Mouse (Mus musculus) CD4-positive helper T cell, adult 2 months (primary cell): ENCODE measurements around the gene Gfpt2.
"Not testable (repeated sequence)": the region's sequence is repeated elsewhere in the genome, so short reads cannot be mapped to it uniquely, and the experiment has no call there.

Source experiments
- DNase-seq: peaks from one replicate; pipeline ENCODE4 v3.0.0-alpha.2; 2012; ENCODE audit warnings: low read depth, missing footprints, low spot score

The Gfpt2 gene

GRCm38 (mm10) chr11:49793619-49794341 lies at the start of gene Gfpt2:
Gene Gfpt2, plus strand, starts transcription at chr11:49794178.
- peak; percentile 33 for DNase-seq

- DNase-seq = no peak
Measured at GRCm38 (mm10) chr11:49744981-49745380, 49.0 kb upstream of the Gfpt2 start.

- DNase-seq = no peak
Measured at GRCm38 (mm10) chr11:49745839-49746238, 48.1 kb upstream of the Gfpt2 start.

- DNase-seq = no peak
Measured at GRCm38 (mm10) chr11:49746756-49747155, 47.2 kb upstream of the Gfpt2 start.

GRCm38 (mm10) chr11:49754958-49755665 lies 38.9 kb upstream of the Gfpt2 start:
- DNase-seq = no peak

GRCm38 (mm10) chr11:49758096-49758495 lies 35.9 kb upstream of the Gfpt2 start:
- no peak for DNase-seq

GRCm38 (mm10) chr11:49761130-49761529 lies 32.8 kb upstream of the Gfpt2 start:
- no peak for DNase-seq

GRCm38 (mm10) chr11:49763555-49763954 lies 30.4 kb upstream of the Gfpt2 start:
- DNase-seq = no peak

- DNase-seq = no peak
Measured at GRCm38 (mm10) chr11:49764023-49764422, 30.0 kb upstream of the Gfpt2 start.

GRCm38 (mm10) chr11:49764639-49765299 lies 29.2 kb upstream of the Gfpt2 start:
- no peak for DNase-seq

- no peak for DNase-seq
Measured at GRCm38 (mm10) chr11:49765377-49766136, 28.4 kb upstream of the Gfpt2 start.

GRCm38 (mm10) chr11:49766137-49766411 lies 27.9 kb upstream of the Gfpt2 start:
- DNase-seq = no peak

- not testable (repeated sequence) for DNase-seq
Measured at GRCm38 (mm10) chr11:49767497-49767896, 26.5 kb upstream of the Gfpt2 start.

- DNase-seq = no peak
Measured at GRCm38 (mm10) chr11:49768781-49769180, 25.2 kb upstream of the Gfpt2 start.

GRCm38 (mm10) chr11:49770676-49771550 lies 23.1 kb upstream of the Gfpt2 start:
- DNase-seq = peak; percentile 70

- DNase-seq = peak; percentile 16
Measured at GRCm38 (mm10) chr11:49772251-49772650, 21.7 kb upstream of the Gfpt2 start.

- no peak for DNase-seq
Measured at GRCm38 (mm10) chr11:49774894-49775293, 19.1 kb upstream of the Gfpt2 start.

GRCm38 (mm10) chr11:49778844-49779243 lies 15.1 kb upstream of the Gfpt2 start:
- DNase-seq = no peak

GRCm38 (mm10) chr11:49780161-49780817 lies 13.7 kb upstream of the Gfpt2 start:
- DNase-seq = no peak

GRCm38 (mm10) chr11:49781833-49782399 lies 12.1 kb upstream of the Gfpt2 start:
- DNase-seq = no peak
